Comparison of ENCODE assay signal across 8 mouse cellular contexts in the genomic region with DNA sequence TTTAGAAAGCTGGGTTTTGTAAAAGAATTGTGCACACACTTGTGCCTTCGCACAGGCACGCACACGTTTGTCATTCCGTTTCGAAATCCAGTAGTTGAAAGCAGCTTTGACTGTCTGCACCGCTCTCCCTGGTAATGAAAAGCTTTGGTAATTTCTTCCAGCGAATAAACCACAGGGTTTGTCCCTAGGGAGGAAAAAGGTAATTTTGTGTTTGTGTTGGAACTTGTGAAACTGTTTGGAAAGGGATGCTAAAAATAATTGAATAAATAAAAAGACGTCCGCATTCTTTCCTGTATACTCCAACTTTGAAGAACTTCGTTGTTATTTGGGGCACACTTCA. TPM values are rescaled to one million over a fixed set of nuclear protein-coding genes. Genes with fewer than 3 reads are reported as not detected.
DNase-seq lines count a peak whose midpoint lies in the region; ATAC-seq lines count a peak whose summit lies in the region.

No protein-coding gene starts in this region.

- H3K9me3 ChIP-seq in kidney, embryonic 14.5 days (ENCODE audit: control insufficient read depth, low read length), result no peaks in the 10 kb centered on the region
- no peaks in the 10 kb centered on the region for H3K9me3 ChIP-seq in embryonic facial prominence, embryonic 10.5 days
- no peaks in the 10 kb centered on the region for H3K9me3 ChIP-seq in hindbrain, embryonic 15.5 days
- H3K9me3 ChIP-seq in midbrain, embryonic 15.5 days, result no peaks in the 10 kb centered on the region

- peak overlapping the region; percentile 61 for H3K9ac ChIP-seq in kidney, embryonic 14.5 days (ENCODE audit: low read depth, low read length)
- H3K9ac ChIP-seq in hindbrain, embryonic 15.5 days, result peak overlapping the region; percentile 55
- H3K9ac ChIP-seq in midbrain, embryonic 15.5 days, result peak overlapping the region; percentile 49

- no peaks in the 10 kb centered on the region for H3K36me3 ChIP-seq in kidney, embryonic 14.5 days (ENCODE audit: control insufficient read depth, insufficient read depth, low read length)
- H3K36me3 ChIP-seq in embryonic facial prominence, embryonic 10.5 days (replicated peaks), result no peaks in the 10 kb centered on the region
- H3K36me3 ChIP-seq in hindbrain, embryonic 15.5 days, result no peaks in the 10 kb centered on the region
- H3K36me3 ChIP-seq in midbrain, embryonic 15.5 days (replicated peaks), result no peaks in the 10 kb centered on the region

- DNase-seq in kidney, postnatal 14 days, result no peak
- no peak for DNase-seq in embryonic facial prominence, embryonic 10.5 days (ENCODE audit: low spot score)
- DNase-seq in right cerebral cortex, postnatal 4 days, result no peak
- DNase-seq in frontal cortex, postnatal 14 days (ENCODE audit: low spot score in 2 of 2), result no peak
- no peak for DNase-seq in cerebellum, adult 11 months

- WGBS in kidney, embryonic 14.5 days, result 8% methylated on average over 10 of the region's 10 CpGs
- 10% methylated on average over 10 of the region's 10 CpGs for WGBS in embryonic facial prominence, embryonic 10.5 days
- WGBS in hindbrain, embryonic 15.5 days, result 12% methylated on average over 10 of the region's 10 CpGs
- 9% methylated on average over 10 of the region's 10 CpGs for WGBS in midbrain, embryonic 15.5 days

- no peak overlapping the region for H3K27ac ChIP-seq in kidney, embryonic 14.5 days (ENCODE audit: low read depth, low read length)
- H3K27ac ChIP-seq in embryonic facial prominence, embryonic 10.5 days (replicated peaks), result peak overlapping the region; percentile 82; the same call in 1 of the 2 replicates
- peak overlapping the region; percentile 64; the same call in 1 of the 2 replicates for H3K27ac ChIP-seq in hindbrain, embryonic 15.5 days (replicated peaks)
- H3K27ac ChIP-seq in midbrain, embryonic 15.5 days, result peak overlapping the region; percentile 69; the same call in 1 of the 2 replicates

- peak overlapping the region; percentile 69 for H3K4me2 ChIP-seq in kidney, embryonic 14.5 days (replicated peaks; ENCODE audit: low read depth, low read length)
- H3K4me2 ChIP-seq in hindbrain, embryonic 15.5 days, result peak overlapping the region; percentile 87
- peak overlapping the region; percentile 84 for H3K4me2 ChIP-seq in midbrain, embryonic 15.5 days

- peaks cover 5% of the 10 kb centered on the region; the same call in 1 of the 2 replicates for H3K4me1 ChIP-seq in kidney, embryonic 14.5 days (ENCODE audit: control insufficient read depth, insufficient read depth, low read length)
- H3K4me1 ChIP-seq in embryonic facial prominence, embryonic 10.5 days, result peaks cover 27% of the 10 kb centered on the region
- peaks cover 13% of the 10 kb centered on the region for H3K4me1 ChIP-seq in hindbrain, embryonic 15.5 days (replicated peaks)
- H3K4me1 ChIP-seq in midbrain, embryonic 15.5 days, result peaks cover 11% of the 10 kb centered on the region

- H3K4me3 ChIP-seq in kidney, embryonic 14.5 days (ENCODE audit: low read length), result peak overlapping the region; percentile 68
- H3K4me3 ChIP-seq in embryonic facial prominence, embryonic 10.5 days, result peak overlapping the region; percentile 70
- peak overlapping the region; percentile 73 for H3K4me3 ChIP-seq in hindbrain, embryonic 15.5 days
- H3K4me3 ChIP-seq in midbrain, embryonic 15.5 days, result peak overlapping the region; percentile 71

- peak; percentile 7; the same call in 1 of the 2 replicates for ATAC-seq in kidney, embryonic 14.5 days (ENCODE audit: low FRiP score, low TSS enrichment)
- ATAC-seq in hindbrain, embryonic 15.5 days (ENCODE audit: low FRiP score, low read depth), result no peak
- ATAC-seq in midbrain, embryonic 15.5 days (replicated peaks), result peak; percentile 22; the same call in 1 of the 2 replicates

- no peaks in the 10 kb centered on the region for H3K27me3 ChIP-seq in kidney, embryonic 14.5 days (ENCODE audit: control insufficient read depth, insufficient read depth, low read length)
- H3K27me3 ChIP-seq in embryonic facial prominence, embryonic 10.5 days (replicated peaks; ENCODE audit: low read depth, poor library complexity, severe bottlenecking), result no peaks in the 10 kb centered on the region
- no peaks in the 10 kb centered on the region for H3K27me3 ChIP-seq in hindbrain, embryonic 15.5 days
- no peaks in the 10 kb centered on the region for H3K27me3 ChIP-seq in midbrain, embryonic 15.5 days (replicated peaks)

RNA-seq across cellular contexts. Expression of a gene that starts 35.7 kb away (rescaled TPM):
- polyA plus RNA-seq in kidney, embryonic 14.5 days (2014; fragmentation: Nextera tagmentation; extraction: Ambion mirVana), result 155 and 177 TPM in 2 replicates
- polyA plus RNA-seq in embryonic facial prominence, embryonic 10.5 days (2016; fragmentation: Nextera tagmentation; extraction: Ambion mirVana), result 148 and 153 TPM in 2 replicates
- polyA plus RNA-seq in hindbrain, embryonic 15.5 days (2015; fragmentation: Nextera tagmentation; extraction: Ambion mirVana), result 135 and 139 TPM in 2 replicates
- polyA plus RNA-seq in midbrain, embryonic 15.5 days (2015; fragmentation: Nextera tagmentation; extraction: Ambion mirVana), result 126 and 133 TPM in 2 replicates
